Comparison of ENCODE assay signal across 8 mouse cellular contexts in genomic region chr6:119417354-119417753, GRCm38 (mm10). TPM values are rescaled to one million over a fixed set of nuclear protein-coding genes. Genes with fewer than 3 reads are reported as not detected.
DNase-seq lines count a peak whose midpoint lies in the region; ATAC-seq and TF ChIP-seq lines count a peak whose summit lies in the region.

Gene Adipor2 (minus strand): TSS chr6:119417704.

- H3K9ac ChIP-seq in forebrain, postnatal 0 days, result no peak within 1 kb of the TSS
- H3K9ac ChIP-seq in hindbrain, embryonic 11.5 days (ENCODE audit: low read depth, low read length), result no peak within 1 kb of the TSS

- no peaks in the 10 kb centered on the region for H3K27me3 ChIP-seq in forebrain, postnatal 0 days (ENCODE audit: insufficient read depth, low read length)
- no peaks in the 10 kb centered on the region for H3K27me3 ChIP-seq in hindbrain, embryonic 11.5 days (ENCODE audit: control insufficient read depth, insufficient read depth, low read length)

- no peaks in the 10 kb centered on the region for H3K36me3 ChIP-seq in forebrain, postnatal 0 days (ENCODE audit: insufficient read depth)
- H3K36me3 ChIP-seq in hindbrain, embryonic 11.5 days (ENCODE audit: control insufficient read depth, insufficient read depth, low read length), result no peaks in the 10 kb centered on the region

- no peak within 1 kb of the TSS for H3K4me3 ChIP-seq in forebrain, postnatal 0 days (ENCODE audit: low read depth, low read length)
- no peak within 1 kb of the TSS for H3K4me3 ChIP-seq in hindbrain, embryonic 11.5 days (ENCODE audit: low read depth, low read length)

- WGBS in forebrain, postnatal 0 days, result 6% methylated on average over 12 of the region's 12 CpGs
- WGBS in hindbrain, embryonic 11.5 days, result 4% methylated on average over 12 of the region's 12 CpGs

- H3K4me2 ChIP-seq in forebrain, postnatal 0 days (ENCODE audit: low read depth), result no peak within 1 kb of the TSS
- no peak within 1 kb of the TSS; the same call in 1 of the 2 replicates for H3K4me2 ChIP-seq in hindbrain, embryonic 11.5 days (replicated peaks; ENCODE audit: low read depth, low read length)

- H3K4me1 ChIP-seq in forebrain, postnatal 0 days (ENCODE audit: insufficient read depth), result no peaks in the 10 kb centered on the region
- H3K4me1 ChIP-seq in hindbrain, embryonic 11.5 days (replicated peaks; ENCODE audit: control insufficient read depth, insufficient read depth, low read length), result peaks cover 5% of the 10 kb centered on the region; the same call in 1 of the 2 replicates

- H3K9me3 ChIP-seq in forebrain, postnatal 0 days (ENCODE audit: low read length), result no peaks in the 10 kb centered on the region
- H3K9me3 ChIP-seq in hindbrain, embryonic 11.5 days (ENCODE audit: control insufficient read depth, low read length), result no peaks in the 10 kb centered on the region

- peak; percentile 98 for DNase-seq in ES-CJ7 (ENCODE audit: low read depth, low spot score)
- peak; percentile 77 for DNase-seq in brain, adult 2 months (ENCODE audit: low read depth, low spot score)
- DNase-seq in forebrain, postnatal 0 days, result no peak
- peak; percentile 76 for DNase-seq in hindbrain, embryonic 11.5 days (ENCODE audit: low spot score)
- no peak for DNase-seq in layer of hippocampus, postnatal 25 days (ENCODE audit: extremely low spot score in 1 of 2, low spot score in 1 of 2)
- peak; percentile 83 for DNase-seq in lung, postnatal 10 days
- DNase-seq in retina, embryonic 14.5 days (ENCODE audit: low spot score), result peak; percentile 65
- DNase-seq in cerebellum, adult 8-10 months, result no peak

- H3K27ac ChIP-seq in forebrain, postnatal 0 days (ENCODE audit: low read depth, low read length), result 0 out of 2 replicates have a peak within 1 kb of the TSS, but pooled peaks have one; percentile 10
- peak within 1 kb of the TSS; percentile 13; the same call in 1 of the 2 replicates for H3K27ac ChIP-seq in hindbrain, embryonic 11.5 days (ENCODE audit: low read depth, low read length)

- no peak for TF ChIP-seq CTCF in forebrain, postnatal 0 days (IDR thresholded peaks at IDR 0.05; ENCODE audit: low read depth)

- no peak for ATAC-seq in forebrain, postnatal 0 days
- ATAC-seq in hindbrain, embryonic 11.5 days (ENCODE audit: low FRiP score), result peak; percentile 60

RNA-seq across cellular contexts. Expression of gene Adipor2, which starts in this region (rescaled TPM):
- 42.9 and 46.9 TPM in 2 replicates for total RNA-seq in forebrain, postnatal 0 days (2014; rRNA removed)
- polyA plus RNA-seq in forebrain, postnatal 0 days (2015; fragmentation: Nextera tagmentation; extraction: Ambion mirVana), result 24.6 and 34.0 TPM in 2 replicates
- 19.3 and 34.5 TPM in 2 replicates for polyA plus RNA-seq in hindbrain, embryonic 11.5 days (2014; fragmentation: Nextera tagmentation; extraction: Ambion mirVana)
- total RNA-seq in layer of hippocampus, postnatal 25 days (2021), result 10 to 100 TPM; 31.3 to 40.9 TPM

Comparison
In these comparisons a context has a peak if more than half of its experiments do, and no peak if none do; other contexts are left out.
1. DNase-seq: peak in ES-CJ7 (single experiment), brain, adult 2 months (single experiment), hindbrain, embryonic 11.5 days (single experiment), lung, postnatal 10 days (single experiment) and retina, embryonic 14.5 days (single experiment); none in forebrain, postnatal 0 days (single experiment), layer of hippocampus, postnatal 25 days (0 of 2) and cerebellum, adult 8-10 months (single experiment).